Mouse (Mus musculus) lung, postnatal 14 days (tissue): ENCODE measurements around the gene Rgr.

ENCODE experiments used
- DNase-seq: peaks from one replicate; pipeline ENCODE4 v3.0.0; 2021

The Rgr gene

DNA sequence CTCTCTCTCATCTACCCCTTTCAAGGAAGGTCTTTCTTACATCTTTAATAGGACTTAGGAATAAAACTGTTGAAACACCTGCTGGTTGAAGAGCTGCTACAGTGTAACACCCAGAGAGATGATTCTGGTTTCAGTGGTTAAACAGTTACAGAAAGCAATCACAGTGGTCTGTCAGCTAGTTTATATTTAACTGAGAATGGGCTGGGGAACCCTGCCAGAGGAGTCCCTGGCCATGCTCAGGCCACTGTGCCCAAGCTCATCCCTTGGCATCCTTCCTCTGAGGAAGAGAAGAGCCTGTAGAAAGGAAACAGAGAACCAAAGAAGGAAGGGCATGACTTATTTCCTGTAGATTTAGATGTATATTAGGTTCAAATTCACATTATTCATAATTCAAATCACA is 59.0 kb downstream of the Rgr start:
- DNase-seq = no peak

- DNase-seq = no peak
Observed at GRCm38 (mm10) chr14:36985693-36986092, 63.1 kb downstream of the Rgr start.
